Mouse (Mus musculus): ENCODE measurements around the gene Gm21915. TPM values are rescaled to one million over a fixed set of nuclear protein-coding genes. Genes with fewer than 3 reads are reported as not detected.

Gene Gm21915
- polyA plus RNA-seq, 1 experiment = not detected

- Histone ChIP-seq H3K4me1 (ENCODE audit: control insufficient read depth, insufficient read depth, insufficient read length, low read length) (0 out of 2 replicates have a peak, but pooled peaks cover 2% of the 10 kb centered on the region), H3K27ac (replicated peaks; ENCODE audit: low read depth, low read length) (no peak overlapping the region), H3K4me3 (ENCODE audit: insufficient read depth, low read depth, low read length) (no peak overlapping the region)
Observed at GRCm38 (mm10) chr9:40641318-40641717, 29.1 kb upstream of the Gm21915 start.

GRCm38 (mm10) chr9:40642470-40643220 lies 27.8 kb upstream of the Gm21915 start:
- Histone ChIP-seq H3K4me1 (ENCODE audit: control insufficient read depth, insufficient read depth, insufficient read length, low read length) (0 out of 2 replicates have a peak, but pooled peaks cover 2% of the 10 kb centered on the region), H3K4me3 (ENCODE audit: insufficient read depth, low read depth, low read length) (no peak overlapping the region), H3K27ac (replicated peaks; ENCODE audit: low read depth, low read length) (no peak overlapping the region)

- Histone ChIP-seq H3K4me3 (ENCODE audit: insufficient read depth, low read depth, low read length) (no peak overlapping the region), H3K4me1 (ENCODE audit: control insufficient read depth, insufficient read depth, insufficient read length, low read length) (no peaks in the 10 kb centered on the region; the same call in 1 of the 2 replicates), H3K27ac (replicated peaks; ENCODE audit: low read depth, low read length) (no peak overlapping the region)
Observed at GRCm38 (mm10) chr9:40649444-40649843, 21.0 kb upstream of the Gm21915 start.

GRCm38 (mm10) chr9:40649983-40650382 lies 20.4 kb upstream of the Gm21915 start:
- Histone ChIP-seq H3K4me3 (ENCODE audit: insufficient read depth, low read depth, low read length) (no peak overlapping the region), H3K27ac (replicated peaks; ENCODE audit: low read depth, low read length) (no peak overlapping the region), H3K4me1 (ENCODE audit: control insufficient read depth, insufficient read depth, insufficient read length, low read length) (no peaks in the 10 kb centered on the region; the same call in 1 of the 2 replicates)

- H3K4me1 ChIP-seq (ENCODE audit: control insufficient read depth, insufficient read depth, insufficient read length, low read length) = no peaks in the 10 kb centered on the region; the same call in 1 of the 2 replicates
- H3K27ac ChIP-seq (replicated peaks; ENCODE audit: low read depth, low read length) = peak overlapping the region; percentile 1; the same call in 1 of the 2 replicates
- H3K4me3 ChIP-seq (ENCODE audit: insufficient read depth, low read depth, low read length) = no peak overlapping the region
Observed at GRCm38 (mm10) chr9:40651239-40651859, 19.1 kb upstream of the Gm21915 start.

GRCm38 (mm10) chr9:40652757-40653156 lies 17.7 kb upstream of the Gm21915 start:
- Histone ChIP-seq H3K27ac (replicated peaks; ENCODE audit: low read depth, low read length) (no peak overlapping the region), H3K4me1 (ENCODE audit: control insufficient read depth, insufficient read depth, insufficient read length, low read length) (no peaks in the 10 kb centered on the region; the same call in 1 of the 2 replicates), H3K4me3 (ENCODE audit: insufficient read depth, low read depth, low read length) (no peak overlapping the region)

GRCm38 (mm10) chr9:40666190-40666803 lies 4.1 kb upstream of the Gm21915 start:
- no peak overlapping the region for H3K4me3 ChIP-seq (ENCODE audit: insufficient read depth, low read depth, low read length)
- no peaks in the 10 kb centered on the region for H3K4me1 ChIP-seq (ENCODE audit: control insufficient read depth, insufficient read depth, insufficient read length, low read length)
- H3K27ac ChIP-seq (replicated peaks; ENCODE audit: low read depth, low read length) = no peak overlapping the region

- H3K27ac ChIP-seq (replicated peaks; ENCODE audit: low read depth, low read length) = no peak overlapping the region
- H3K4me1 ChIP-seq (ENCODE audit: control insufficient read depth, insufficient read depth, insufficient read length, low read length) = no peaks in the 10 kb centered on the region
- no peak overlapping the region for H3K4me3 ChIP-seq (ENCODE audit: insufficient read depth, low read depth, low read length)
Observed at GRCm38 (mm10) chr9:40671323-40671930, 1.0 kb downstream of the Gm21915 start.

- no peaks in the 10 kb centered on the region for H3K4me1 ChIP-seq (ENCODE audit: control insufficient read depth, insufficient read depth, insufficient read length, low read length)
- no peak overlapping the region for H3K4me3 ChIP-seq (ENCODE audit: insufficient read depth, low read depth, low read length)
- H3K27ac ChIP-seq (replicated peaks; ENCODE audit: low read depth, low read length) = no peak overlapping the region
Observed at GRCm38 (mm10) chr9:40675203-40675958, 5.0 kb downstream of the Gm21915 start.

GRCm38 (mm10) chr9:40678653-40679052 lies 8.2 kb downstream of the Gm21915 start:
- H3K27ac ChIP-seq (replicated peaks; ENCODE audit: low read depth, low read length) = no peak overlapping the region
- no peak overlapping the region for H3K4me3 ChIP-seq (ENCODE audit: insufficient read depth, low read depth, low read length)
- H3K4me1 ChIP-seq (ENCODE audit: control insufficient read depth, insufficient read depth, insufficient read length, low read length) = no peaks in the 10 kb centered on the region

- Histone ChIP-seq H3K4me3 (ENCODE audit: insufficient read depth, low read depth, low read length) (peak within 1 kb of the TSS; percentile 50), H3K27ac (replicated peaks; ENCODE audit: low read depth, low read length) (no peak within 1 kb of the TSS)
Observed at GRCm38 (mm10) chr9:40685801-40686420, 15.5 kb downstream of the Gm21915 start, which contains the start of gene Clmp. Gene Clmp (plus strand): TSS chr9:40685962.

GRCm38 (mm10) chr9:40686421-40686899 lies 16.0 kb downstream of the Gm21915 start:
- Histone ChIP-seq H3K4me3 (ENCODE audit: insufficient read depth, low read depth, low read length) (peak overlapping the region; percentile 50), H3K27ac (replicated peaks; ENCODE audit: low read depth, low read length) (no peak overlapping the region)

More at GRCm38 (mm10) chr9:40685801-40686420, 15.5 kb downstream of the Gm21915 start, which contains the start of gene Clmp:
- H3K4me1 ChIP-seq (ENCODE audit: control insufficient read depth, insufficient read depth, insufficient read length, low read length) = no peaks in the 10 kb centered on the region; the same call in 1 of the 2 replicates

GRCm38 (mm10) chr9:40687053-40687452 lies 16.6 kb downstream of the Gm21915 start:
- H3K4me3 ChIP-seq (ENCODE audit: insufficient read depth, low read depth, low read length) = peak overlapping the region; percentile 20; the same call in 1 of the 2 replicates
- no peaks in the 10 kb centered on the region; the same call in 1 of the 2 replicates for H3K4me1 ChIP-seq (ENCODE audit: control insufficient read depth, insufficient read depth, insufficient read length, low read length)
- no peak overlapping the region for H3K27ac ChIP-seq (replicated peaks; ENCODE audit: low read depth, low read length)

More at GRCm38 (mm10) chr9:40686421-40686899, 16.0 kb downstream of the Gm21915 start:
- no peaks in the 10 kb centered on the region; the same call in 1 of the 2 replicates for H3K4me1 ChIP-seq (ENCODE audit: control insufficient read depth, insufficient read depth, insufficient read length, low read length)

GRCm38 (mm10) chr9:40687553-40687952 lies 17.1 kb downstream of the Gm21915 start:
- Histone ChIP-seq H3K27ac (replicated peaks; ENCODE audit: low read depth, low read length) (no peak overlapping the region), H3K4me1 (ENCODE audit: control insufficient read depth, insufficient read depth, insufficient read length, low read length) (no peaks in the 10 kb centered on the region; the same call in 1 of the 2 replicates), H3K4me3 (ENCODE audit: insufficient read depth, low read depth, low read length) (no peak overlapping the region)
